Mouse (Mus musculus) myocyte (in vitro differentiated cells): ENCODE results near the gene Mesp1. TPM values are rescaled to one million over a fixed set of nuclear protein-coding genes. Genes with fewer than 3 reads are reported as not detected.

Experiments
- H3K27me3 ChIP-seq: one replicate; pipeline ENCODE4 v1.6.1; 2011; ENCODE audit not compliant: control insufficient read depth, insufficient read depth, insufficient read length
- H3K36me3 ChIP-seq: one replicate; pipeline ENCODE4 v1.6.1; 2011; ENCODE audit not compliant: control insufficient read depth, insufficient read depth
- H3K4me2 ChIP-seq: one replicate; pipeline ENCODE4 v1.6.1; 2011; ENCODE audit warnings: low read depth, control low read depth
- H3K4me3 ChIP-seq: one replicate; pipeline ENCODE4 v1.5.1; 2011; ENCODE audit warnings: mild to moderate bottlenecking, control low read depth, moderate library complexity
- H3K79me2 ChIP-seq: one replicate; pipeline ENCODE4 v1.6.1; 2011; ENCODE audit not compliant: control insufficient read depth, insufficient read depth
- H3ac ChIP-seq: one replicate; pipeline ENCODE4 v1.6.1; 2011; ENCODE audit not compliant: control insufficient read depth, insufficient read length
- CEBPB ChIP-seq: IDR thresholded peaks from 2 replicates; pipeline ENCODE4 v1.6.1; 2011; ENCODE audit warnings: mild to moderate bottlenecking, moderate library complexity; ENCODE audit not compliant: poor library complexity, insufficient read depth, severe bottlenecking
- E2F4 ChIP-seq: IDR thresholded peaks from one replicate; pipeline ENCODE4 v1.6.1; 2011; ENCODE audit warnings: mild to moderate bottlenecking, control low read depth, moderate library complexity; ENCODE audit not compliant: insufficient read depth
- MAX ChIP-seq: IDR thresholded peaks from one replicate; pipeline ENCODE4 v1.6.1; 2011; ENCODE audit warnings: low read depth, mild to moderate bottlenecking, control low read depth
- MYOD1 ChIP-seq, 3 experiments: IDR thresholded peaks; one replicate each; pipeline ENCODE4 v1.6.1; 2011; ENCODE audit warnings: control low read depth in 2 of 3, low read depth in 2 of 3, mild to moderate bottlenecking in 2 of 3, moderate library complexity in 1 of 3; ENCODE audit not compliant: insufficient read length in 2 of 3, control insufficient read depth in 1 of 3
- MYOG ChIP-seq, 3 experiments: IDR thresholded peaks; one replicate each; pipeline ENCODE4 v1.6.1; 2011; ENCODE audit warnings: control low read depth in 2 of 3, low read depth in 2 of 3, mild to moderate bottlenecking in 2 of 3; ENCODE audit not compliant: insufficient read length in 2 of 3, control insufficient read depth in 1 of 3, insufficient read depth in 1 of 3
- POLR2A ChIP-seq: IDR thresholded peaks from one replicate; pipeline ENCODE4 v1.6.1; 2011; ENCODE audit warnings: low read depth, mild to moderate bottlenecking, control low read depth, moderate library complexity; ENCODE audit not compliant: insufficient read length
- POLR2AphosphoS2 ChIP-seq: IDR thresholded peaks from one replicate; pipeline ENCODE4 v1.6.1; 2011; ENCODE audit warnings: low read depth, control low read depth; ENCODE audit not compliant: insufficient read length
- REST ChIP-seq: IDR thresholded peaks from one replicate; pipeline ENCODE4 v1.6.1; 2011; ENCODE audit warnings: mild to moderate bottlenecking, control low read depth, moderate library complexity; ENCODE audit not compliant: insufficient read depth, insufficient read length
- SRF ChIP-seq: IDR thresholded peaks from one replicate; pipeline ENCODE4 v1.6.1; 2011; ENCODE audit warnings: low read depth; ENCODE audit not compliant: control insufficient read depth, insufficient read length
- TCF12 ChIP-seq: IDR thresholded peaks from one replicate; pipeline ENCODE4 v1.6.1; 2011; ENCODE audit warnings: mild to moderate bottlenecking, control low read depth; ENCODE audit not compliant: poor library complexity, insufficient read depth, severe bottlenecking
- TCF3 ChIP-seq: IDR thresholded peaks from one replicate; pipeline ENCODE4 v1.6.1; 2011; ENCODE audit warnings: low read depth, control low read depth; ENCODE audit not compliant: insufficient read length
- USF1 ChIP-seq: IDR thresholded peaks from one replicate; pipeline ENCODE4 v1.6.1; 2011; ENCODE audit warnings: low read depth, mild to moderate bottlenecking, control low read depth, moderate library complexity
- polyA plus RNA-seq: library from polyadenylated mRNA; unstranded; fragments of >200 nt; fragmentation: generic; extraction: Trizol; gene quantifications from one replicate; pipeline ENCODE4 v1.2.1, GENCODE M21; 2012; ENCODE audit warnings: missing spikeins

Mesp1 gene
- polyA plus RNA-seq, 1 experiment, result not detected

DNA sequence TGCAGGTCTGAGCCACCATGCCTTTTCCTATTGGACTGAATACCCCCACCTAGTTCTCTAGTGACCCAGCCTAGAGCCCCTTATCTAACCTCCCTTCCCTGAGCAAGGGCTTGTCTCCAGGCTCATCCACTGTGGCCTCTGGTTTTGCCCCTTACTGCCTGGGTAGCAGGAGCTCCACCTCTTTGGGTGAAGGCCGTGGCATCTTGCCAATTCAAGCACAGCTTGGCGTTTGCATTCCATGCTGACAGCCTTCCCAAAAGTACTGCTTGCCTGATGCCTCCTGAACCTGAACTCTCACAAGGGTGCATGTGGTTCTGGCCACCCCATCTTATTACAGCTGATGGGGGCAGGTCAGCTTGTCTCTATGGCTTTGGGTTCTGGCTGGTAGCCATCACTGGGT is 10.3 kb upstream of the Mesp1 start:
- no peaks in the 10 kb centered on the region for H3K79me2 ChIP-seq
- H3K36me3 ChIP-seq, result no peaks in the 10 kb centered on the region
- peak overlapping the region; percentile 24 for H3K4me2 ChIP-seq
- H3K27me3 ChIP-seq, result no peaks in the 10 kb centered on the region
- TF ChIP-seq TCF12, result no peak
- no peak for TF ChIP-seq REST
- TF ChIP-seq MAX, result no peak
- TF ChIP-seq MYOD1 (IDR thresholded peaks at IDR 0.05; ENCODE audit: control insufficient read depth in 1 of 3, insufficient read length in 2 of 3, low read depth in 2 of 3), result no peak
- TF ChIP-seq TCF3, result no peak
- TF ChIP-seq POLR2A, result no peak
- TF ChIP-seq MYOG (IDR thresholded peaks at IDR 0.05; ENCODE audit: control insufficient read depth in 1 of 3, insufficient read depth in 1 of 3, insufficient read length in 2 of 3, low read depth in 2 of 3), result no peak
- TF ChIP-seq E2F4, result no peak
- TF ChIP-seq USF1, result no peak
- TF ChIP-seq POLR2AphosphoS2, result no peak
- no peak for TF ChIP-seq CEBPB
- TF ChIP-seq SRF, result no peak
- H3ac ChIP-seq, result no peak overlapping the region
- no peak overlapping the region for H3K4me3 ChIP-seq

DNA sequence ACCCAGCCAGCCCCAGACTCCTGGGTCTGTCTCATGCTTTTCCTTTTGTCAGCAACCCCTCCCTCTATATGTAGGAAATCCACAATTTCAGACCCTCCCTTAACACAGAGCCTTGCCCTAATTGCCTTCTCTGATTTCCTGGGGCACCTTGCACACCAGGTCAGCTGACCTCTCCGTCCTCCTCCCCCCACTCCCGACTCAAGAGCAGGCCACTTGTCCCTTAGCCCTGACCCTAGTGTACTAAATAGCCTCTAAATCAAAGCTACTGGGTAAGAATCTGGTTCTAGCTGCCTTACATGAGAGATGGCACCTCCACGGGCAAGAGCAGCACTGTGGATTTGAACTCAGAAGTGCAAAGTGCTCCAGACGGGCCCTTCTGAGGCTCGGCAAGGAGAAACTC is 8.4 kb upstream of the Mesp1 start:
- H3K79me2 ChIP-seq, result no peaks in the 10 kb centered on the region
- no peak overlapping the region for H3ac ChIP-seq
- H3K36me3 ChIP-seq, result no peaks in the 10 kb centered on the region
- TF ChIP-seq E2F4, result no peak
- no peak for TF ChIP-seq MYOD1 (IDR thresholded peaks at IDR 0.05; ENCODE audit: control insufficient read depth in 1 of 3, insufficient read length in 2 of 3, low read depth in 2 of 3)
- TF ChIP-seq TCF12, result no peak
- TF ChIP-seq SRF, result no peak
- no peak for TF ChIP-seq MAX
- no peak for TF ChIP-seq POLR2AphosphoS2
- TF ChIP-seq USF1, result no peak
- TF ChIP-seq CEBPB, result no peak
- no peak for TF ChIP-seq MYOG (IDR thresholded peaks at IDR 0.05; ENCODE audit: control insufficient read depth in 1 of 3, insufficient read depth in 1 of 3, insufficient read length in 2 of 3, low read depth in 2 of 3)
- no peak for TF ChIP-seq REST
- no peak overlapping the region for H3K4me2 ChIP-seq
- H3K4me3 ChIP-seq, result no peak overlapping the region
- no peaks in the 10 kb centered on the region for H3K27me3 ChIP-seq

DNA sequence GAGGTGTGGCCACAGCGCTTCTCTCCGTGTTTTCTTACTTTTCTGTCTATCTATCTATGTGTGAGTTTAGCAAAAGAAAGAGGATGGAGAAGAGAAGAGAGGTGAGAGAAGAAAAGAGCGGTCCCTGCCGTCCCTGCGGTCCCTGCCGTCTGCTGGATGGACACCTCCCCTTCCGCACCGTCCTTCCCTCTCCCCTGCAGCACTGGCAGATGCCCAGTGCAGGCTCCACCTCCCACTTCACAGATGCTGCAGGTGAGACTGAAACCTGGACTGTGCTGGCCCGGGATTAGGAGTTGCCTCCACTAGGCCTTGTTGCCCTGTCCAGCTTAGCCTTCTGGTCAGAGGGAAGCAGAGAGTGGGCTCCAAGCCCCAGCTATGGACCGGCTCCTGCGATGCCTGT is 7.8 kb upstream of the Mesp1 start:
- no peaks in the 10 kb centered on the region for H3K79me2 ChIP-seq
- no peaks in the 10 kb centered on the region for H3K27me3 ChIP-seq
- TF ChIP-seq TCF3 (no peak), REST (no peak), E2F4 (no peak), POLR2A (no peak), SRF (no peak), USF1 (no peak), MYOD1 (IDR thresholded peaks at IDR 0.05; ENCODE audit: control insufficient read depth in 1 of 3, insufficient read length in 2 of 3, low read depth in 2 of 3) (no peak), TCF12 (no peak), MAX (no peak), POLR2AphosphoS2 (no peak), CEBPB (no peak), MYOG (IDR thresholded peaks at IDR 0.05; ENCODE audit: control insufficient read depth in 1 of 3, insufficient read depth in 1 of 3, insufficient read length in 2 of 3, low read depth in 2 of 3) (no peak)
- H3K36me3 ChIP-seq, result no peaks in the 10 kb centered on the region
- no peak overlapping the region for H3K4me2 ChIP-seq
- no peak overlapping the region for H3ac ChIP-seq
- H3K4me3 ChIP-seq, result no peak overlapping the region

DNA sequence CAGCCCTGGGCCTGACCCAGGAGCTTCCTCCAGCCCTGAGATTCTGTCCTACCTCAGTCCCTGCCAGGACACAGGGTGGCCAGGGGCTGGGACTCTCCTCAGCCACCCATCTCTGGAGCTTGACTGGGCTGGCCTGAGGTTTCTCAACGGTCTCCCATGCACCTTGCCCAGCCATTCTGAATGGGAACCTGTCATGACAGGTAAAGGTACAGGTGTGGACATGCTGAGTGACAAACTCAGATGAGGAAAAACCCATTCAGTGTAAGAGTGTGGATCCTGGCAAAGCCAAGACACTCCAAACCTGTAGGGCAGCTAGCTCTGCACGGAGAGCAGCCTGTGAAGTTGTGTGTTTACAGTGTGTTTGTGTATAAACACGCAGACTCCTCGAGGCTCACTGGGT is 6.7 kb upstream of the Mesp1 start:
- Histone ChIP-seq H3K4me3 (no peak overlapping the region), H3ac (no peak overlapping the region), H3K79me2 (no peaks in the 10 kb centered on the region), H3K27me3 (no peaks in the 10 kb centered on the region), H3K36me3 (no peaks in the 10 kb centered on the region), H3K4me2 (no peak overlapping the region)
- TF ChIP-seq TCF3 (no peak), SRF (no peak), REST (no peak), TCF12 (no peak), USF1 (no peak), MYOD1 (IDR thresholded peaks at IDR 0.05; ENCODE audit: control insufficient read depth in 1 of 3, insufficient read length in 2 of 3, low read depth in 2 of 3) (no peak), CEBPB (no peak), MAX (no peak)

DNA sequence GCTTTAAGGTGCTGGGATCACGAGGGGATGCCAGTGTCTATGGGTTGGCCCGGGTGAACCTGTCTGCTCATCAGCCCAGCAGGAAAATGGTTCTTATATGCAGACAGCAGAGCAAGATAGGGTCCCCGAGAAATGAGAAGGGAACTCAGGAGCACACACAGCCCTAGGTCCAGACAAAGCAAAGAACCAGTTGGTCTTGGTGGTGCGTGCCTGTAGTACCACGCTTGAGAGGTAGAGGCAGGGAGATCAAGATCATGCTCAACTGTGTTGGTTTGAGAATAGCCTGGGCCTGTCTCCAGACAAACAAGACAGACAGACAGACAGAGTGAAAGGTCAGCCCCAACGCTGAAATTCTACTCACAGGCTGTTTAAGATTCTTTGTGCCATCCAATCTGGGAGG is 5.9 kb upstream of the Mesp1 start:
- Histone ChIP-seq H3K4me2 (no peak overlapping the region), H3ac (no peak overlapping the region), H3K36me3 (no peaks in the 10 kb centered on the region), H3K4me3 (no peak overlapping the region), H3K79me2 (no peaks in the 10 kb centered on the region), H3K27me3 (no peaks in the 10 kb centered on the region)
- TF ChIP-seq MYOD1 (IDR thresholded peaks at IDR 0.05; ENCODE audit: control insufficient read depth in 1 of 3, insufficient read length in 2 of 3, low read depth in 2 of 3) (no peak), MYOG (IDR thresholded peaks at IDR 0.05; ENCODE audit: control insufficient read depth in 1 of 3, insufficient read depth in 1 of 3, insufficient read length in 2 of 3, low read depth in 2 of 3) (no peak), REST (no peak), POLR2AphosphoS2 (no peak), USF1 (no peak), TCF12 (no peak), E2F4 (no peak), MAX (no peak), SRF (no peak)
